Mouse (Mus musculus) A20 (cell line): ENCODE data around the gene D930020B18Rik.

Experiments
- DNase-seq: peaks from one replicate; pipeline ENCODE4 v3.0.0-alpha.2; 2011; ENCODE audit warnings: low read depth, low spot score

The D930020B18Rik gene

DNA sequence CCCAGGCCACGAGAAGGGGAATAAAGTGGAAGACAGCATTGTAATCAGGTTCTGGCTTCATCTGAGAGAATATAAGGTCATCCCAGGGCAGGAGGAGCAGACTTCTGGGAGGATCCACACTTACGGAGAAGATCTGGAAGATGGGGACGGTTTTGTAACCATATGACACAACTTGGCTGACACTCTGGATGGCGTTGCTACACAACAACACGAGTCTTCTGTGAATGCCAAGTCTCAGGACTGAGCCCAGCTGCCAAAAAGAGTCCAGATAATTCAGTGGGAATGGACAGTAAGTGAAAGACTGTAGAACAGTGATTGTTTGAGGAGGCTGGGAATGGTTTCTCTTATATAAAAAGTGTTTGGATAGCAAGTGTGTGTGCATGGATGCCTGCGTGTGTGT is 62.2 kb downstream of the D930020B18Rik start:
- DNase-seq: no peak

DNA sequence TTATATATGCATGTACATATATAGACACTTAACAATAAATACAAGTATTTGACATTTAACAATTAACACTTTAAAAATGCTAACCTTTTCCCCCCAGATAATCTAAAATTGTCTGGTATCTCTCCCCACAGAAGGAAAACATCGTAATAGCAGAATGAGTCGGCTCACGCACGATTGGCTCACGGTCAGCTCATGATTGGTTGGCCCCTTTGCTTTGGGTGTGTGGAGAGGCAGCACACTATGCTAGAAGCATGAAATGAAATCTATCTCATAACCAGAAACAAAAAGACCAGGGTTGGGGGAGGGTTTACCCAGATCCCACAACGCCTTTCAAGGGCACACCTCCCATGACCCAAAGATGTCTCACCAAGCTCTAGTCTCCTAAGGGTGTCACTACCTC is 63.5 kb downstream of the D930020B18Rik start:
- no peak for DNase-seq

DNA sequence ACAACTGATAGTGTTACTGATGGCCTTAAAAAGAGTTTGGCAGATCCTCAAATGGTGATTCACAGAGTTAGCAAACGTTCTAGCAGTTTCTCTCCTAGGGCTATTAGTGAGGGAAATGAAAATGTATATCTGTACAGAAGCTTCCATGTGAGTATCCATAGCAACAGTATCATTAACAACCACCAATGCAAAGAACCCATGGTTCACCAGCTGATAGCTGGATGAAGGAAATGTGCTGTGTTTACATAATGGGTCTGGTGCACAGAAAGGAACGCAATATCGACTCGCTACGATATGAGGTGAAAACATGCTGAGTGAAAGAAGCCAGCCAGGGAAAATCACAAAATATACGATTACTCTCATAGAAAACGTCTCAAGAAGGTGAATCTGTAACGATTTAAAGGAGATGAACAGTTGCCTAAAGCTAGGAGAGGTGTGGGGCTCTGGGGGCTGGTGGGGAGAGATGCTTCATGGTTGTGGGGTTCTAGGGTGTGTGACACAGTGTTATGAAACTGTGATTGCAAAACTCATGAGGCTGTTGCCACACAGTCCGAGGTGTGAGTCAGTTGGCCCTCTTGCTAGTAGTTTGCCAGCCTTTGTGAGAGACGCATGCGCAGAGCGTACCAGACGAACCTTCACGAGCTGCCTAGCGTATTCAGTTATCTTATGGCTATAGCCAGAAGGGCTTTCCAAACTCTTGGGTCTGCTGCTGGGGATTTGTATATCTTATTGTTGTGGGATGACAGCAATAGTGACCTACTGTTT is 64.2 kb downstream of the D930020B18Rik start:
- DNase-seq: no peak

DNA sequence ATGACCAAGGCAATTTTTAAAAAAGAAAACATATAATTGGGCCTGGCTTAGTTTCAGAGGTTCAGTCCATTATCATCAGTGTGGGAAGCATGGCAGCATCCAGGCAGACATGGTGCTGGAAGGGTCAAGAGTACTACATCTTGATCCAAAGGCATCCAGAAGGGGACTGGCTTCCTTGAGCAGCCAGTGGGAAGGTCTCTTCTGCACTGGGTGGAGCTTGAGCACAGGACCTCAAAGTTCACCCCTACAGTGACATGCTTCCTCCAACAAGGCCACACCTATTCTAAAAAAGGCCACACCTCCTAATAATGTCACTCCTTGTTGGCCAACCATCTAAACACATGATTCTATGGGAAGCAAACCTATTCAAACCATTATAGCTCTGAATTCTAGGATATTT is 75.5 kb downstream of the D930020B18Rik start:
- DNase-seq: no peak

DNA sequence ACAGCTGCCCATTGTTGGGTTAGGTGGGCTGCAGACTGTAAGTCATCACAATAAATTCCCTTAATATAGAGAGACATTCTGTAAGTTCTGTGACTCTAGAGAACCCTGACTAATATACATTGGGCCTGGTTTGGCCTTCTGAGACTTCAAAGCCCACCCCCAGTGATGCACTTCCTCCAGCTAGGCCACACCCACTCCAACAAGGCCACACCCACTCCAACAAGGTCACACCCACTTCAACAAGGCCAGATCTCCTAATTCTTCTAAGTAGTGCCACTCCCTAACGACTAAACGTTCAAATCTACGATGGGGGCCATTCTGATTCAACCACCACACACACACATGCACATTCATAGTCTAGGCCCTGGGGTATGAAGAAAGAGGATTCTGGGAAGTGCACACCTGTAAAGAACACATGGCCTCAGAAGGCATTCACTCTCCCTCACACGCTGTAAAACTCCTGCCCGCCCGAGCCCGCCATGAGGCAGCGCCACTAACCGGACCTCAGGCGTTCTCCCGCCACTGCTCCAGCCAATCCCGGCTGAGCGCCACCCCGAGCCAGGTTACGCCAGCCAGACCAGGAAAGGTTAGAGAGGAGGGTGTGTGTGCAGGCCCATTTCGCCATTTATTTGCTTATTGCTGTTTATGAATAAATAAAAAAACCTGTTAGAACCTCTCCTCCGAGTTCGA is 77.7 kb downstream of the D930020B18Rik start:
- DNase-seq: no peak

DNA sequence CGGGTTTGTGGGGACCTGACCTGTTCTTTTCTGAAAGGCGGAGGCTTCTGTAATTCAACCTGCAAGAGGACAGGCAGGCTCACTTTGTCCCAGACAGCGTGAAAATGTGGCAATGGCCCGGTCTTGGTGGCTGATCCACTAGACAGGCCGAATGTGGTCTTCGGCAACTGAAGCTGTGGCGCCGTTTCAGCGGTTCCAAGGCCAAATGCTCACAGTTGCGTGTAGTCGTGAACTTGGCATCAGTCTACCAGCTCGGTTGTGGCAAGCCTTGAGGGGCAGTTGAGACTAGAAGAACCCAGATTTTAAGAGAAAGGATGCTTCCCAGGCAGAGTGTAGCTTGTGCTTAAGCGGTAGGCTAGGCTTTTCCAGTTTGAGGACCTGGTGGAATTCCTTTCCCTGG is 79.3 kb downstream of the D930020B18Rik start:
- no peak for DNase-seq

DNA sequence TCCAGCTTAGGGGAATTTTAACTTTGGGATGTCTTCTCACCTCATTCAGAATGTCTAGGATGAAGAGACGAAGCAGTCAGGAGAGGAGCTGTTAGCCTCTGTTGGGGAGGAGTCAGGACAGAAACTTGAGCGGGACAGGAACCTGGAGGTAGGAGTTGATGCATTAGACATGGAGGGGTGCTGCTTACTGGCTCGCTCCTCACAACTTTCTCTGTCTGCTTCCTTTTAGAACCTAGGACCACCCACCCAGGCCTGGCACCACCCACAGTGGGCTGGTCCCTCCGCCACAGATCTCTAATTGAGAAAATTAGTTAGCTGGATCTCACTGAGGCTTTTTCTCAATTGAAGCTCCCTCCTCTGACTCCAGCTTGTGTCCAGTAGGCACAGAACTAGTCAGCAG is 85.1 kb downstream of the D930020B18Rik start:
- no peak for DNase-seq

DNA sequence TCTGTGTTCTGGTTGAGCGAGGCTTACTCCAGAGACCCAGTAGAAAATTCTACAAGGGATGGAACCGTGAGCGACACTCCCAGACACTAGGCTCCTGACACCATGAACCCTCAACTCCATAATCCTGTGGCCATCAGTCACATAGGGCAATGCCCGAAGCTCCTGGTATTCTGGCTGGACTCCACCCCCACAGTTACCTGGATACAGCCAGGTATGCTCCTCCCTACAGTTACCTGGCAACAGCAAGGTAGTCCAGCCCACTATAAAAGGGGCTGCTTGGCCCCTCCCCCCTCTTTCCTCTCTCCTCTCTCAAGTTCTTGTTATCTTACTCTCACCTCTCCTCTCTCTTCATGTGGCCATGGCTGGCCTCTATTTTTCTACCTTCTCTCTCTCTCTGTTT is 85.8 kb downstream of the D930020B18Rik start:
- no peak for DNase-seq

DNA sequence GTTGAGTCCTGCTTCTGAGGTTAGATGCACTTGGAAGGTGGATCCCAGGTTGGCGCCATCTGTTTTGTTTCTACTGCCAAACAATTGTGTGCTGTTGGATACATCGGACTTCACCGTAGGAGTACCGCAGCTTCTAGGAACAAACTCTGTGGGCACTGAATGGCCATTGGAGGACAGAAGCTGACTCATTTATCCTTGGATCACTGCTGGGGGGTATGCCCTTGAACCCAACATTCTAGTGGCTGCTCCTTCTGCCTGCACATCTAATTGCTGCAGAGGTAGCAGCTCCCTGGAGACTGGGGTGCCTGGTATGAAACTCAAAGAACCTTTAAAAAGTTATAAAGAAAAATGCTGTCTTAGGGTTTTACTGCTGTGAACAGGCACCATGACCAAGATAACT is 86.8 kb downstream of the D930020B18Rik start:
- no peak for DNase-seq

DNA sequence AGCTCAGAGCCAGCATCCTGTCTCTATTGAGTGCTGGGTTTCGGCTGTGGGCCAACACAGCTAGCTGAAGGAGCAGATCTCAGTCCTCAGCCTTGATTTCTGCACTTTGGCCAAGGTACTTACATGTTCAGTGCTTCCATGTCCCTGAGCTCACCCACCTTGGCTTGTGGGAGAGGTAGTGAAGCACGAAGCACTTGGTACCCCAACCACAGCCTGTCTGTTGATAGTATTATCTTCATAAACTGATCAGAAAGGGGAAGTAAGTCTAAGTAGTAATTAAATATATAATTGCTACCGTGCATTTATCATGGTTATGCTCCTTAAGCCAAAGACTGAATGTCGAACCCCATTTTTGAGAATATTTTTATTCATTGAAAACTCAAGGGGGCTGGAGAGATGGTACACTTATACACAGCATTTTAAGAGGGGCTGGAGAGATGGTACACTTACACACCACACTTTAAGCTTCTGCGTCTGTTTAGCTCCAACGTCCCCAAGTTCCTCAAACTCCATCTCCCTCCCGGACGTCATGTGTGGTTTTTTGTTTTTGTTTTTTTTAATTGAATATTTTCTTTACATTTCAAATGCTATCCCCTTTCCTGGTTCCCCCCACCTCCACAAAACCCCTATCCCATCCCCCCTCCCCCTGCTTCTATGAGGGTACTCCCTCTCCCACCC is 89.8 kb downstream of the D930020B18Rik start:
- no peak for DNase-seq

DNA sequence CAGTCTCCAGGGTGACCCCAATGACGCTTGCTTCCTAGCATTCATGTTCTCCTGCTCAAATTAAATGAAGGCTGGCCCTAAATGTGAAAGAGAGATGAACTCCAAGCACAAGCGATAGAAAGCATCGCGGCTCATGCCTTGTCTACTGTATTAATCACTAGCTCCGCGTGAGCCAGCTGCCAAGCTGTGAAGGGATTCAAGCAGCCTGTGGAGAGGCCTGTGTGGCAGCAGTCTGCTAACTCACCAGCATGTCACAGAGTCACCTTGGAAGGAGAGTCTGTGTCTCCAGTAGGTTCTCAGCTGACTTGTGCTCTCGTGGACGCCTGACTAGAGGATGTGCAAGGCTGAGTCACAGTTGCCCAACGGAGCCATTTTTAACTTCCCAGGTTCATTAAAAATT is 91.2 kb downstream of the D930020B18Rik start:
- DNase-seq: no peak

DNA sequence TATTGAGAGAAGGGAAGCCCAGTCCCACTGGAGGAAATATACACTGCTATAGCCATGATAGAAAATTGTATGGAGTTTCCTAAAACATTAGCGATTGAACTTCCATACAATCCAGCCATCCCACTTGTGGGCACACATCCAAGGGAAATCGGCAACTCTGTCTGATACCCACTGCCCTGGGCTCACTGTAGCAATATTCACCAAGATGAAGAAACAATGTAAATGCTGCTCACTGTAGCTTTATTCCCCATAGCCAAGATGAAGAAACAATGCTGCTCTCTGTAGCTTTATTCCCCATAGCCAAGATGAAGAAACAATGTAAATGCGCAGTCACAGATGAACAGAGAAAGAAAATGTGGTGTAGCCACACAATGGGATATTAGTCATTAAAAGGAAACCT is 95.9 kb downstream of the D930020B18Rik start:
- no peak for DNase-seq

DNA sequence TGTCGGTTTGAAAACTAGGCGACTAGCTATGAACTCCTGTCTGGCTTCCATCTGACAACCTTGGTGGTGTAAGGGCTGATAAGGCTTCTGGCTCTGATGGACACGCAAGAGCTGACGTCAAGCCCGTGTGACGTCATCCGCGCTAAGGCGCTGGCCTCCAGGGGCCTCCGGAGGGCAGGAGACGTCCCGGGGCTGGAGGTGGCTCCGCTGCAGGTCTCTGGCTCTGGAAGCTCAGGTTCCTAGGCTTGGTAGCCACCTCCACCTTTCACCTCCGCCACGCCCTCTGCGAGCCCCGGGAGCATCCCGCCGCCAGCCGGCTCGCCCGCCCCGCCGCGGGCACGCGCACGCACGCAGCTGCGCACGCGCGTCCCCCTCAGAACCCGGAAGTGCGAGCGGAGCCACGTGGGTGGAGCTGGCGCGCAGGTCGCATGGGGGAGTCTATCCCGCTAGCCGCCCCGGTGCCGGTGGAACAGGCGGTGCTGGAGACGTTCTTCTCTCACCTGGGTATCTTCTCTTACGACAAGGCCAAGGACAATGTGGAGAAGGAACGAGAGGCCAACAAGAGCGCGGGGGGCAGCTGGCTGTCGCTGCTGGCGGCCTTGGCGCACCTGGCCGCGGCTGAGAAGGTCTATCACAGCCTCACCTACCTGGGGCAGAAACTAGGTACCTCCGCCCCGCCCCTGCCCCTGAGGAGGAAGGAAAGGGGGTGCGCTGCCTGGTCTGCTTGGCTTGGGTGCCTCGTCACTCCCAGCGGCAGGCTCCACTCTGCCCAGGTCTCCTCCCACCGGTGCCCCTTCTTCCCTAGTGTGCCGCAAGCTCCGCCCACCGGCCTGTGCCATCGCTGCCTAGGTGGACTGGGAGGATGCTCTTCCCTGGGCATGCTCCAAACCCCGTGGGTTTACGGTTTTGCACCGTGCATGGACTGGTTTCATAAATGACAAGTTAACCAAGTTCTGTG is 98.4 kb downstream of the D930020B18Rik start, which contains the start of gene BC048403:
BC048403 (plus strand) TSS at position 390 of the 958 bp plus-strand sequence.
- DNase-seq: peak; percentile 94

DNA sequence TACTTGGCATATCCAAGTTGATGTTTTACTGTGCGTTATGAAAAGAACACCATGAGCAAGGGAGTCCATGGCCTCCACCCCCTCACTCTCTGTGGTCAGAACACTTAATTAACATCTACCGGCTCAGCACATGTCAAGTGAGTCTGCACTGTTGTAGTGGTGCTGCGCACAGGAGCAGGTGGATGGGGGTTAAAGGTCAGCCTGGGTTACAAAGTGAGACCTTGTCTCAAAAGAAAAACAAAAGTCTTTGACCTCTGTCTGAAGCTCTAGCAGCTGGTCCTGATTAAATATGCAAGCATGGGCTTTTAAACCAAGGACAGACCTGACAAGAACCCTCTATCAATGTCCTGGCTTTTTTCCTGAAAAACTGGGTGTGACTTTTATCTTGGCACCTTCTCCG is 100.9 kb downstream of the D930020B18Rik start:
- DNase-seq: no peak
